Mouse (Mus musculus): ENCODE measurements around the gene Dnph1.
"Not testable (repeated sequence)": the region's sequence is repeated elsewhere in the genome, so short reads cannot be mapped to it uniquely, and the experiment has no call there.

The Dnph1 gene

GRCm38 (mm10) chr17:46496623-46497434 lies at the start of gene Dnph1:
Gene Dnph1, plus strand, starts transcription at chr17:46496711.
- in situ Hi-C loops (cut with MboI, MseI): no loop called here

- in situ Hi-C loops (cut with MboI, MseI): no loop called here
Observed at GRCm38 (mm10) chr17:46452683-46453082, 43.8 kb upstream of the Dnph1 start.

GRCm38 (mm10) chr17:46453302-46453948 lies 43.1 kb upstream of the Dnph1 start:
- in situ Hi-C loops (cut with MboI, MseI): no loop called here

GRCm38 (mm10) chr17:46453970-46454411 lies 42.5 kb upstream of the Dnph1 start:
- in situ Hi-C loops (cut with MboI, MseI): no loop called here

- in situ Hi-C loops (cut with MboI, MseI): no loop called here
Observed at GRCm38 (mm10) chr17:46454539-46454938, 42.0 kb upstream of the Dnph1 start.

GRCm38 (mm10) chr17:46455110-46455691 lies 41.3 kb upstream of the Dnph1 start:
- in situ Hi-C loops (cut with MboI, MseI): no loop called here

- in situ Hi-C loops (cut with MboI, MseI): no loop called here
Observed at GRCm38 (mm10) chr17:46457791-46458190, 38.7 kb upstream of the Dnph1 start.

- in situ Hi-C loops (cut with MboI, MseI): no loop called here
Observed at GRCm38 (mm10) chr17:46458439-46458838, 38.1 kb upstream of the Dnph1 start.

GRCm38 (mm10) chr17:46460673-46461072 lies 35.8 kb upstream of the Dnph1 start:
- in situ Hi-C loops (cut with MboI, MseI): no loop called here

- in situ Hi-C loops (cut with MboI, MseI): no loop called here
Observed at GRCm38 (mm10) chr17:46461347-46461746, 35.2 kb upstream of the Dnph1 start.

- in situ Hi-C loops (cut with MboI, MseI): no loop called here
Observed at GRCm38 (mm10) chr17:46462226-46462625, 34.3 kb upstream of the Dnph1 start.

- in situ Hi-C loops (cut with MboI, MseI): no loop called here
Observed at GRCm38 (mm10) chr17:46467830-46468229, 28.7 kb upstream of the Dnph1 start.

GRCm38 (mm10) chr17:46476601-46477000 lies 19.9 kb upstream of the Dnph1 start:
- in situ Hi-C loops (cut with MboI, MseI): no loop called here

- in situ Hi-C loops (cut with MboI, MseI): no loop called here
Observed at GRCm38 (mm10) chr17:46477286-46477685, 19.2 kb upstream of the Dnph1 start.

GRCm38 (mm10) chr17:46483561-46484001 lies 12.9 kb upstream of the Dnph1 start:
- in situ Hi-C loops (cut with MboI, MseI): loop anchor here (10.0 kb wide), 2 partner anchors 61 to 1789 kb away; partner anchors contain the start of gene Cul9

GRCm38 (mm10) chr17:46484021-46484431 lies 12.5 kb upstream of the Dnph1 start:
- in situ Hi-C loops (cut with MboI, MseI): loop anchor here (10.0 kb wide), 2 partner anchors 61 to 1789 kb away; partner anchors contain the start of gene Cul9

- in situ Hi-C loops (cut with MboI, MseI): loop anchor here (10.0 kb wide), 2 partner anchors 60 to 1790 kb away; partner anchors contain the start of gene Cul9
Observed at GRCm38 (mm10) chr17:46484461-46484875, 12.0 kb upstream of the Dnph1 start.

- in situ Hi-C loops (cut with MboI, MseI): loop anchor here (10.0 kb wide), 2 partner anchors 58 to 1792 kb away; partner anchors contain the start of gene Cul9
Observed at GRCm38 (mm10) chr17:46486995-46487394, 9.5 kb upstream of the Dnph1 start.

- in situ Hi-C loops (cut with MboI, MseI): loop anchor here (10.0 kb wide), 2 partner anchors 57 to 1793 kb away; partner anchors contain the start of gene Cul9
Observed at GRCm38 (mm10) chr17:46487431-46487830, 9.1 kb upstream of the Dnph1 start, which contains the start of gene Ttbk1. Gene Ttbk1, minus strand, starts transcription at chr17:46487675.

- in situ Hi-C loops (cut with MboI, MseI): no loop called here
Observed at GRCm38 (mm10) chr17:46495486-46495885, 1.0 kb upstream of the Dnph1 start.

- in situ Hi-C loops (cut with MboI, MseI): not testable (repeated sequence)
Observed at GRCm38 (mm10) chr17:46496081-46496480, 430 bp upstream of the Dnph1 start.

GRCm38 (mm10) chr17:46497956-46498355 lies 1.4 kb downstream of the Dnph1 start:
- in situ Hi-C loops (cut with MboI, MseI): no loop called here
